Mouse (Mus musculus) small intestine, adult 2 months (tissue): Measurements from ENCODE around the gene Cenpx. TPM values are rescaled to one million over a fixed set of nuclear protein-coding genes. Genes with fewer than 3 reads are reported as not detected.
A peak's percentile ranks its signal among the peaks of the same experiment; 100 is the strongest.
"Not testable (repeated sequence)": the region's sequence is repeated elsewhere in the genome, so short reads cannot be mapped to it uniquely, and the experiment has no call there.

Source experiments
- H3K27ac ChIP-seq: fragments of 200-500 bp; 2 replicates; pipeline ENCODE4 v1.5.1; 2012; ENCODE audit warnings: low read depth, low read length, control low read depth, inconsistent platforms; ENCODE audit not compliant: insufficient read depth
- H3K27me3 ChIP-seq: fragments of 200-500 bp; 2 replicates; pipeline ENCODE4 v1.6.1; 2012; ENCODE audit warnings: mild to moderate bottlenecking, moderate library complexity, low read length, inconsistent platforms; ENCODE audit not compliant: control insufficient read depth, insufficient read depth
- H3K36me3 ChIP-seq: fragments of 200-500 bp; 2 replicates; pipeline ENCODE4 v1.6.1; 2012; ENCODE audit warnings: mild to moderate bottlenecking, low read length, control low read depth, inconsistent platforms; ENCODE audit not compliant: control insufficient read depth, insufficient read depth
- H3K4me1 ChIP-seq: fragments of 200-500 bp; 2 replicates; pipeline ENCODE4 v1.6.1; 2012; ENCODE audit warnings: low read length, inconsistent platforms, mixed read lengths; ENCODE audit not compliant: control insufficient read depth, insufficient read depth, insufficient read length
- H3K4me3 ChIP-seq: fragments of 200-500 bp; 2 replicates; pipeline ENCODE4 v1.5.1; 2012; ENCODE audit warnings: low read depth, mild to moderate bottlenecking, control low read depth, inconsistent platforms, low read length, moderate library complexity
- CTCF ChIP-seq: fragments of 200-500 bp; IDR thresholded peaks from 2 replicates; pipeline ENCODE4 v1.5.1; 2012; ENCODE audit warnings: low read depth, mild to moderate bottlenecking, control low read depth, inconsistent platforms, low read length, moderate library complexity, mixed read lengths; ENCODE audit not compliant: insufficient replicate concordance, insufficient read length; ENCODE audit errors: extremely low read depth
- POLR2A ChIP-seq: fragments of 200-500 bp; IDR thresholded peaks from 2 replicates; pipeline ENCODE4 v1.6.1; 2012; ENCODE audit warnings: low read depth, mild to moderate bottlenecking, control low read depth, inconsistent platforms, low read length, moderate library complexity
- WGBS: fragments of 180-500 bp; shearing (Covaris S2); methylation state at CpG from one replicate; pipeline ENCODE4 v1.1.7; 2018; 5-methylcytosine and 5-hydroxymethylcytosine counted together
- polyA plus RNA-seq: library from polyadenylated mRNA; depleted of rRNA; stranded (reverse); fragments of >200 nt; gene quantifications from 2 replicates; pipeline ENCODE4 v1.2.3, GENCODE M21; 2012

The Cenpx gene
- polyA plus RNA-seq, 1 experiment: 46.2 TPM

DNA sequence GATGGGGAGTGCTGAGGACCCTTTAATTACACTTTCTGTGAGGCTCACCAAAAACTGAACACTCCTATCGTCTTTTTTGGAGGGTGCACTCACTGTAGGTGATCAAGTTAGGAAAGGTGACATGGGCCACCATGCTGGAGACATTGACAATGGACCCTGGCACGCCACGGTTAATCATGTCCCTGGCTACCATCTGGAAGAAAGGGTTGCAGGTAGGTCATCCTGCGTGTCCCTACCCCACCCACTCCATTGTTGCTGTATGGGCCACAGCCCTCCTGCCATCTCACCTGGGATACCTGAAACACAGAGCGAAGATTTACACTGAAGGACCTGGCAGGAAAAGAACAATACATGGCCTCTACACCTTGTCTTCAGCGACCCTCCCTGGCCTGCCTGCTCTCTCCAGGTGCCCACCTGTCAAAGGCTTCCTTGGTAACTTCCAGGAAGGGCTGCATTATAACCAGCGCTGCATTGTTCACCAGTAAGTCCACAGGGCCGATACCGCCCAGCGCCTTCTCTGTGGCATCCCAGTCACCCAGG lies 16.9 kb upstream of the Cenpx start:
- WGBS: 91% methylated on average over 10 of the region's 10 CpGs
- no peak overlapping the region for H3K27ac ChIP-seq
- no peaks in the 10 kb centered on the region; the same call in 1 of the 2 replicates for H3K27me3 ChIP-seq
- TF ChIP-seq POLR2A (no peak), CTCF (no peak)
- 0 out of 2 replicates have a peak, but pooled peaks cover 2% of the 10 kb centered on the region for H3K36me3 ChIP-seq
- peaks cover 9% of the 10 kb centered on the region for H3K4me1 ChIP-seq
- H3K4me3 ChIP-seq: no peak overlapping the region

DNA sequence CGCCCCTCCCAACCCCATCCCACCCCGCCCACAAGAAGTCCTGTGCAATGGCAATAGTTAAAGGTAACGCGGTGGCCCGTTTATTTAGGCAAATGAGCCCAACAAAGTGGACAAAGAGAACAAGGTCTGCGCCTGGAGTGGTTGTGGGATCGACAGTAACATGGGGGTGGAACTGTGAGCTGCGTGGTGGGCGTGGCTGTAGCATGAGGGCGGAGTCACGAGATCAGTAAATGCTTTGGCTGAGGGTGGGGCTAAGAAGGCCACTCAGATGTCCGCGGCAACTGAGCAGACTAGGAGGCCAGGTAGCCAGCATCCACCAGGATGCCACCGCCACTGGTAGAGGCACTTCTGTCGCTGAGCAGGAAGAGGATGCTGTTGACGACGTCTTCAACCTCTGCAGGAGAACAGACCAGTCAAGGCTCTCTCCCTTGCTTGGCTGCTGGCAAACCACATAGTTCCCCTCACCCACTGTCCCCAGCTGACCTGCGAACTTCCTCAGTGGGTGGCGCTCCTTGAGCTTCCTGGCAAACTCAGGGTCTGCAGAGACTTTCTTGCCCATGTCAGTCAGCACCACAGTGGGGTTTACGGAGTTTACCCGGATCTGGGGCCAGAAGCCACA lies 16.0 kb upstream of the Cenpx start:
- 5% methylated on average over 18 of the region's 21 CpGs for WGBS
- not testable (repeated sequence) for H3K27ac ChIP-seq, H3K4me1 ChIP-seq, H3K27me3 ChIP-seq, H3K36me3 ChIP-seq
- peak overlapping the region; percentile 9; the same call in 1 of the 2 replicates for H3K4me3 ChIP-seq

DNA sequence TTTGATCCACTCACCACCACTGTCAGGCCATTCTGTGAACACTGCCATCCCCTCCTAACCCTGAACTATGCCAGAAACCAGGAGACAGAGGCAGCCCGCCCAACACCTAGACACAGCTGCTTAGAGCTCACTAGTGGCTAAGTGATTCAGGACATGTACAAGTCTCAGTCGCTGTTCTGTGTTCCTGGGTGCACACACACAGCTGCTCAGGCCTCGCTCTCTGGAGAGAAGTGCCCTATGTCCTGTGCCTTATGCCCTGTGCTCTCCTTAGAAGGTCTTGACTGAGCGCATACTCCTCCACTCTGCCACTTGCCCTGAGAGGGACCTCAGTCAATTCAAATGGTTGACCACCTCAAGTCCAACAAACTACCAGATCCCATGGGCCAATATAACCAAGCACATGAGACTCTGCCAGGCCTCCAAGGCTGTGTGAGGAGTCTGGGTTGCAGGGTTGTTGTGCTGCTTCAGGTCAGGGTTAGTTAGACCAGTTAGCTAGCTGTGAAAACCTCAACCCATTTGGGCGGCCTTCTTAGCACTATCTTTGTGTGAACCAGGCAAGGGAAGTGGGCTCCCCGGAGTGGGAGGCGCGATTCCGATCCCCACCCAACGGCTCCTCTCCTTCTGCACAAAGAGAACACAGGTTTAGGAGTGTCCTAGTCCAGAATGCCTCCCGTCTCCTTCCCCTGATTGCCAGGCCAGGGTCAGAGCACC lies 15.1 kb upstream of the Cenpx start:
- Histone ChIP-seq H3K27ac (no peak overlapping the region), H3K27me3 (no peaks in the 10 kb centered on the region), H3K36me3 (0 out of 2 replicates have a peak, but pooled peaks cover 2% of the 10 kb centered on the region), H3K4me3 (no peak overlapping the region), H3K4me1 (peaks cover 9% of the 10 kb centered on the region)
- no peak for TF ChIP-seq CTCF
- no peak for TF ChIP-seq POLR2A
- WGBS: 88% methylated on average over 11 of the region's 11 CpGs

DNA sequence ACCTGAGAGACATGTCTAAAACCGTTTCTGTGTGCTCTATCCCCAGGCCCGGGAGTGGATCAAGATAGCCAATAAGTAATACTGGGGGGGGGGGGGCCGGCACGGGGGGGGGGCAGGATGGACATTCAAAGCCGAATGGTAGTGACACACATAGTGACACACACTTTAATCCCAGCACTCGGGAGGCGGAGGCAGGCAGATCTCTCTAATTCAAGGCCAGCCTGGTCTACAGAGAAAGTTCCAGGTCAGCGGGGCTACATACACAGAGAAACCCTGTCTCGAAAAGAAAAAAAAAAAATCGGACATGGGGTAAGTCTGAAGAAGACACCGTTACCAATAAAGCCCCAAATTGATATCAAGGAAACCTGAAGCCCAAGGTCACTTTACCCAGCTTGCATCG lies 14.0 kb upstream of the Cenpx start:
- 43% methylated on average over 12 of the region's 12 CpGs for WGBS

GRCm38 (mm10) chr11:120727169-120727527 lies 13.6 kb upstream of the Cenpx start, which contains the start of gene Dcxr:
Dcxr (minus strand) TSS chr11:120727281.
- peak; percentile 42; the same call in 1 of the 2 replicates for TF ChIP-seq CTCF
- TF ChIP-seq POLR2A: no peak; the same call in 1 of the 2 replicates
- peak within 1 kb of the TSS; percentile 90 for H3K4me3 ChIP-seq
- 0 out of 2 replicates have a peak, but pooled peaks cover 2% of the 10 kb centered on the region for H3K36me3 ChIP-seq
- H3K27me3 ChIP-seq: no peaks in the 10 kb centered on the region
- peaks cover 10% of the 10 kb centered on the region for H3K4me1 ChIP-seq
- H3K27ac ChIP-seq: 0 out of 2 replicates have a peak within 1 kb of the TSS, but pooled peaks have one; percentile 16
- WGBS: 2% methylated on average over 14 of the region's 14 CpGs

More for the DNA sequence above, 14.0 kb upstream of the Cenpx start:
- no peak overlapping the region for H3K4me3 ChIP-seq
- H3K4me1 ChIP-seq: peaks cover 9% of the 10 kb centered on the region
- TF ChIP-seq POLR2A: no peak
- no peak for TF ChIP-seq CTCF
- H3K27ac ChIP-seq: no peak overlapping the region
- H3K27me3 ChIP-seq: no peaks in the 10 kb centered on the region
- 0 out of 2 replicates have a peak, but pooled peaks cover 2% of the 10 kb centered on the region for H3K36me3 ChIP-seq

DNA sequence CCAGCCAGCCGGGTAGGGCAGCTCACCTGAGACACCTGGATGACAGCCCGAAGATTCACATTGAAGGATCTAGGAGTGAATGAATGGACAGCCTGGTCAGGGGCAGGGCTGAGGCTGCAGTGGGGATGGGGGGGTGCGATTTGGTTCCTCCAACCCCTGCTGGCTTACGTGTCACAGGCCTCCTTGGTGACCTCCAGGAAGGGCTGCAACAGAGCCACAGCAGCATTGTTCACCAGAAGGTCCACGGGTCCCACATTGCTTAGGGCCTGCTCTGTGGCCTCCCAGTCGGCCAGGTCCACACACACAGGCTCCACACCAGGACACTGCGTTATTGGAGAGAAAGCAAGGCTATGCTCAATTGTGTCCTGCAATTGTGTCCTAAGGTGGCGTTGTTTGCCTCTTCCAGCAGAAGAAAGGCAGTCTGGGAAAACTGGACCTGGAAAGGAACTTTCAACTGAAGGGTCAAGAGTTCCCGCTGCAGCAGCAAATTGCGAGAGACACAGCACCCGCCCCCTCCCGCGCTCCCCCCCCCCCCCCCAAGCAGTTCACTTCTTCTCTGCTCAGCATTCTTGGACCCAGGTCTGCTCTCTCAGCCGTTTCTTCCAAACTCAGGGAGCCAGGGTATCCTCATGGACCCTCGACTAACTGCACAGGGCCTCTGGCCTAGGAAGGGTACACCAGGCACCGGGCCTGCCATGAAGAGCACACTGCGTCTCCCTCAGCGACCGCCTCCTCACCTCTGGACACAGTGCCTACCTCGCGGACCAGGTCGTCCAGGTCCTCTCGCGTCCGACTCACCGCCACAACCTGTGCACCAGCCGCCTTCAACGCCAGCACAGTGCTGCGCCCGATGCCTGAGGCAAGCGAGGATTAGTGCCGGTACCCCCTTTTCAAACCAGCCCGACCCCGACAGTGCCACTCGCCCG lies 13.0 kb upstream of the Cenpx start:
- TF ChIP-seq CTCF: no peak
- TF ChIP-seq POLR2A: no peak
- peak overlapping the region; percentile 90 for H3K4me3 ChIP-seq
- 19% methylated on average over 36 of the region's 36 CpGs for WGBS
- H3K36me3 ChIP-seq: 0 out of 2 replicates have a peak, but pooled peaks cover 2% of the 10 kb centered on the region
- H3K4me1 ChIP-seq: peaks cover 17% of the 10 kb centered on the region
- H3K27me3 ChIP-seq: no peaks in the 10 kb centered on the region
- H3K27ac ChIP-seq: 0 out of 2 replicates have a peak overlapping the region, but pooled peaks have one; percentile 16
